ENCODE assay signal across 8 mouse cellular contexts in the genomic region with DNA sequence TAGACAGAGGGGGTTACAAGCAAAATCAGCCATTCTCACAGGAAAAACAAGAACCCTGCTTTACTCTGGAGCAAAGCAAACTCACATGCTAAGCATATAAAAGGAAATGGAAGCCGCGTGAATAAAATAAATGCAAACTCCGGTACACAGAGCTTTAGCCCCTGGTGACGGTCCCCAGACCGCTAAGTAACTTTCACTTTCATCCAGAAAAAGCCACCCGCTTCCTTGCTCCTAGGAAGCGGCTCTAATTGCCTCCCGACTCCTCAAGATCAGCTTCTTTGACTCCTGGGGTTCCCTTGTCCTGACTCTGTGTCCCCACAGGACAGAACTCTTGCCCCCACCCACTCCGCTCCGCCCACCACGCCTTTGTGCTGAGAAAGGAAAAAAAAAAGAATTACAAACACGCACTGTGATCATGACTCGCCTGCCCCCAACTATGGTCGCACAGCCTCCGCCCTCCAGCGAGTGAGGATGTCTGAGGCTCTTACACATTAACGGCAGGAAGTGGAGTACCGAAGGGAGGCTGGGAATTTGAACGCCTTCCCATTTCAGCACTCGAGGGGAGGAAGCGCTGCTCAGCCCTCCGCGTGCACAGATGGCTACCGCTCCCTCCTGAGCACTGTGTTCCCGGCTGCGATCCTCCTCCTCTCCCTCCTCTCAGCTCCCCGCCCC.
A peak's percentile ranks its signal among the peaks of the same experiment; 100 is the strongest.
DNase-seq lines count a peak whose midpoint lies in the region; ATAC-seq and TF ChIP-seq lines count a peak whose summit lies in the region.

No protein-coding gene starts in this region.

- DNase-seq in B cell, adult 2 months = peak; percentile 42
- peak; percentile 93 to 95 for DNase-seq in heart, adult 9 months (ENCODE audit: low spot score in 2 of 2)
- peak; percentile 93 for DNase-seq in limb, embryonic 14.5 days (ENCODE audit: low spot score)
- DNase-seq in spleen, postnatal 10 days (ENCODE audit: low spot score in 2 of 2) = peak; percentile 63 to 71

- peak; percentile 83 for TF ChIP-seq POLR2A in bone marrow, adult 2 months (IDR thresholded peaks at IDR 0.05; ENCODE audit: borderline replicate concordance, control insufficient read depth, low read depth, low read length)
- TF ChIP-seq POLR2A in limb, embryonic 14.5 days (IDR thresholded peaks at IDR 0.05; ENCODE audit: borderline replicate concordance, extremely low read depth, insufficient read depth, insufficient read length) = peak; percentile 33; the same call in 1 of the 2 replicates

- H3K9me3 ChIP-seq in embryonic facial prominence, embryonic 15.5 days (replicated peaks) = no peaks in the 10 kb centered on the region
- no peaks in the 10 kb centered on the region for H3K9me3 ChIP-seq in kidney, embryonic 14.5 days (ENCODE audit: control insufficient read depth, low read length)
- H3K9me3 ChIP-seq in limb, embryonic 14.5 days (ENCODE audit: control insufficient read depth, low read length) = no peaks in the 10 kb centered on the region
- no peaks in the 10 kb centered on the region for H3K9me3 ChIP-seq in midbrain, embryonic 16.5 days (replicated peaks; ENCODE audit: control insufficient read depth, low read length, poor library complexity, severe bottlenecking)

- H3K27me3 ChIP-seq in embryonic facial prominence, embryonic 15.5 days = no peaks in the 10 kb centered on the region
- no peaks in the 10 kb centered on the region for H3K27me3 ChIP-seq in kidney, embryonic 14.5 days (ENCODE audit: control insufficient read depth, insufficient read depth, low read length)
- no peaks in the 10 kb centered on the region for H3K27me3 ChIP-seq in limb, embryonic 14.5 days (ENCODE audit: control insufficient read depth, insufficient read depth, low read length)
- H3K27me3 ChIP-seq in midbrain, embryonic 16.5 days (ENCODE audit: control insufficient read depth, insufficient read depth, low read depth, low read length) = no peaks in the 10 kb centered on the region

- peaks cover 7% of the 10 kb centered on the region for H3K4me1 ChIP-seq in bone marrow, adult 2 months (ENCODE audit: control insufficient read depth, insufficient read depth, low read length)
- H3K4me1 ChIP-seq in embryonic facial prominence, embryonic 15.5 days = peaks cover 86% of the 10 kb centered on the region
- H3K4me1 ChIP-seq in kidney, embryonic 14.5 days (ENCODE audit: control insufficient read depth, insufficient read depth, low read length) = peaks cover 70% of the 10 kb centered on the region
- H3K4me1 ChIP-seq in limb, embryonic 14.5 days (ENCODE audit: control insufficient read depth, insufficient read depth, low read length) = peaks cover 73% of the 10 kb centered on the region
- H3K4me1 ChIP-seq in midbrain, embryonic 16.5 days (ENCODE audit: control insufficient read depth, insufficient read depth, low read length) = peaks cover 43% of the 10 kb centered on the region

- peak; percentile 85 for ATAC-seq in embryonic facial prominence, embryonic 15.5 days (ENCODE audit: insufficient number of reproducible peaks, low FRiP score, low TSS enrichment, low read depth)
- ATAC-seq in kidney, embryonic 14.5 days (ENCODE audit: low FRiP score, low TSS enrichment) = peak; percentile 91
- peak; percentile 83 for ATAC-seq in limb, embryonic 14.5 days (ENCODE audit: low FRiP score, low read depth)
- ATAC-seq in midbrain, embryonic 16.5 days = peak; percentile 83

- TF ChIP-seq CTCF in bone marrow, adult 2 months (IDR thresholded peaks at IDR 0.05; ENCODE audit: control insufficient read depth, insufficient read depth, low read length) = no peak

- 1% methylated on average over 27 of the region's 27 CpGs for WGBS in bone marrow, adult 2 months
- WGBS in embryonic facial prominence, embryonic 15.5 days = under 1% methylated on average over 27 of the region's 27 CpGs
- under 1% methylated on average over 27 of the region's 27 CpGs for WGBS in kidney, embryonic 14.5 days
- WGBS in limb, embryonic 14.5 days = under 1% methylated on average over 26 of the region's 27 CpGs
- WGBS in midbrain, embryonic 16.5 days = under 1% methylated on average over 27 of the region's 27 CpGs

- peak overlapping the region; percentile 65 for H3K4me2 ChIP-seq in embryonic facial prominence, embryonic 15.5 days (replicated peaks)
- peak overlapping the region; percentile 76 for H3K4me2 ChIP-seq in kidney, embryonic 14.5 days (replicated peaks; ENCODE audit: low read depth, low read length)
- peak overlapping the region; percentile 71 for H3K4me2 ChIP-seq in limb, embryonic 14.5 days (replicated peaks; ENCODE audit: low read depth, low read length, severe bottlenecking)
- peak overlapping the region; percentile 58 for H3K4me2 ChIP-seq in midbrain, embryonic 16.5 days (ENCODE audit: low read length)

- no peaks in the 10 kb centered on the region for H3K36me3 ChIP-seq in embryonic facial prominence, embryonic 15.5 days
- H3K36me3 ChIP-seq in kidney, embryonic 14.5 days (ENCODE audit: control insufficient read depth, insufficient read depth, low read length) = no peaks in the 10 kb centered on the region
- peaks cover 10% of the 10 kb centered on the region for H3K36me3 ChIP-seq in limb, embryonic 14.5 days (ENCODE audit: control insufficient read depth, insufficient read depth, low read length)
- H3K36me3 ChIP-seq in midbrain, embryonic 16.5 days (ENCODE audit: control insufficient read depth, insufficient read depth, low read length) = no peaks in the 10 kb centered on the region

- H3K27ac ChIP-seq in bone marrow, adult 2 months (ENCODE audit: control insufficient read depth, insufficient read depth, low read depth, low read length, poor library complexity) = peak overlapping the region; percentile 84
- H3K27ac ChIP-seq in embryonic facial prominence, embryonic 15.5 days (replicated peaks) = peak overlapping the region; percentile 97
- H3K27ac ChIP-seq in kidney, embryonic 14.5 days (ENCODE audit: low read depth, low read length) = peak overlapping the region; percentile 86
- H3K27ac ChIP-seq in limb, embryonic 14.5 days (replicated peaks; ENCODE audit: low read depth, low read length) = peak overlapping the region; percentile 89
- peak overlapping the region; percentile 77 for H3K27ac ChIP-seq in midbrain, embryonic 16.5 days (ENCODE audit: low read length)

- peak overlapping the region; percentile 95 for H3K4me3 ChIP-seq in bone marrow, adult 2 months (replicated peaks; ENCODE audit: control insufficient read depth, low read depth, low read length)
- peak overlapping the region; percentile 53 for H3K4me3 ChIP-seq in embryonic facial prominence, embryonic 15.5 days (replicated peaks)
- peak overlapping the region; percentile 62 for H3K4me3 ChIP-seq in kidney, embryonic 14.5 days (ENCODE audit: low read length)
- peak overlapping the region; percentile 46 for H3K4me3 ChIP-seq in limb, embryonic 14.5 days (replicated peaks; ENCODE audit: low read length)
- peak overlapping the region; percentile 37 for H3K4me3 ChIP-seq in midbrain, embryonic 16.5 days (ENCODE audit: low read depth, low read length)

- H3K9ac ChIP-seq in embryonic facial prominence, embryonic 15.5 days = peak overlapping the region; percentile 45
- H3K9ac ChIP-seq in kidney, embryonic 14.5 days (ENCODE audit: low read depth, low read length) = peak overlapping the region; percentile 74
- peak overlapping the region; percentile 59 for H3K9ac ChIP-seq in limb, embryonic 14.5 days (ENCODE audit: low read depth, low read length, severe bottlenecking)
- H3K9ac ChIP-seq in midbrain, embryonic 16.5 days (ENCODE audit: low read depth, low read length) = peak overlapping the region; percentile 54

Comparison
In these comparisons a context has a peak if more than half of its experiments do, and no peak if none do; other contexts are left out.
1. Peak in every context shown above with its lines: DNase-seq, ATAC-seq, H3K4me3 ChIP-seq and H3K27ac ChIP-seq.
2. DNase-seq: peak in every context shown above with its lines; median percentile 94 in heart, adult 9 months; 93 in limb, embryonic 14.5 days; 67 in spleen, postnatal 10 days; 42 in B cell, adult 2 months.
3. H3K4me3 ChIP-seq: peak in every context shown above with its lines; median percentile 95 in bone marrow, adult 2 months; 62 in kidney, embryonic 14.5 days; 53 in embryonic facial prominence, embryonic 15.5 days; 46 in limb, embryonic 14.5 days; 37 in midbrain, embryonic 16.5 days.